Mouse (Mus musculus): ENCODE measurements around the gene Dirc2.

- no peak for TF ChIP-seq CTCF (conservative IDR thresholded peaks at IDR 0.05; ENCODE audit: insufficient read depth, insufficient read length, low read depth, low read length)
- TF ChIP-seq POLR2A (IDR thresholded peaks at IDR 0.05; ENCODE audit: low read depth, low read length), result no peak
Measured at GRCm38 (mm10) chr16:35678476-35678875, 90.7 kb downstream of the Dirc2 start.
